Mouse (Mus musculus) T-helper 1 cell (primary cell): ENCODE data around the gene Tacr3.

Experiments
- in situ Hi-C: fragments of 300-600 bp; cut with MboI, MseI; formaldehyde crosslinking; loops from one replicate; pipeline ENCODE4 v1.15.1; 2025; ENCODE audit warnings: high pct_unique_total_duplicates

Tacr3 gene

DNA sequence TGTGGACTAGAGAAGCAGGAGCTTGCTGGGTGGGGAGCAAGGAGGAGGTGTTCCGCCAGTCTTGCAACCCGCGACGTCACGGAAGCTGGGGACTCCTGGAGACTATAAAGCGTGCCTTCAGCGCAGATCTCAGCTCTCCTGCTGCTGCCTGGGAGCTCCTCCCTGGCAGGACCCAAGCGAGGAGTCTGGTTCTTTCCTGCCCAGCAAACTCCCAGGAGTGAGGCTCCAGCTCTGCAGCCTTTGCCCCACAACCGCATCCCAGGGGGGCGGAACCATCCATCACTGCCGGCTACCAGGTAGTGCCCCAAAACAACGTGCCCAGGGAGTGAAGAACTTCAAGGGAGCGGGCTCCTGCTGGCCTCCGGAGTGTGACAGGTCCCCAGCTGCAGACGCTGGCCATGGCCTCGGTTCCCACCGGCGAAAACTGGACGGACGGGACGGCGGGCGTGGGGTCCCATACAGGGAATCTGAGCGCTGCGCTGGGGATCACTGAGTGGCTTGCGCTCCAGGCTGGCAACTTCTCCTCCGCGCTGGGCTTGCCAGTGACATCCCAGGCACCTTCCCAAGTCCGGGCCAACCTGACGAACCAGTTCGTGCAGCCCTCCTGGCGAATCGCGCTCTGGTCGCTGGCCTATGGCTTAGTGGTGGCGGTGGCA, at the start of gene Tacr3:
Gene Tacr3, plus strand, starts transcription at position 133 of the 656 bp plus-strand sequence.
- in situ Hi-C loops = no loop called here

DNA sequence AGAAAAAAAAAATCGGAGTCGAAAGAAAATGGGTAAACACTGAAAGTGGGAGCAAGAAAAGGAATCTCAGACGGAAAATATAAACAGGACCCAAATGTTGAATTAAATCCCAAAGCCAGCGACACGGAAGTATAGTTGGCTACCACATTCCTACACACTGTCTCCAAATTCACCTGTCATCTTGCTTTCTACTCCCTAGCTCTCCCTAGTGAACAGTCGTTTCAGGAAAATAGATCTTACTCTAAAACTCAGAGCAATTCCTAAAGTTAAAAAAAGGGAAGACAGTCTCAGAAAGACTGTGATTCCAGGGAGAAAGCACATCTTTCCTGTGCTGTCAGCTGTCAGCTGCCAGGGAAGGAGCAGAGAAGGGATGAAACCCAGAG, 324 bp upstream of the Tacr3 start:
- in situ Hi-C loops = no loop called here

DNA sequence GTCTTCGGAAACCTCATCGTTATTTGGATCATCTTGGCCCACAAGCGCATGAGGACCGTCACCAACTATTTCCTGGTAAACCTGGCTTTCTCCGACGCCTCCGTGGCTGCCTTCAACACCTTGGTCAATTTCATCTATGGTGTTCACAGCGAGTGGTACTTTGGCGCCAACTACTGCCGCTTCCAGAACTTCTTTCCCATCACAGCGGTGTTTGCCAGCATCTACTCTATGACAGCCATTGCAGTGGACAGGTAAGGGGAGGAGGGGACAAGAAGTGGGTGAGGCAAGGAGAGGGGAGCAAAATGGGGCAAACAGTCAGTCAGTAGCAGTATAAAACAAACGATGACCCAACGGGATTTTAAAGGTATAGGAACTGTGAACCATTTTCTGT, 719 bp downstream of the Tacr3 start:
- in situ Hi-C loops = no loop called here

DNA sequence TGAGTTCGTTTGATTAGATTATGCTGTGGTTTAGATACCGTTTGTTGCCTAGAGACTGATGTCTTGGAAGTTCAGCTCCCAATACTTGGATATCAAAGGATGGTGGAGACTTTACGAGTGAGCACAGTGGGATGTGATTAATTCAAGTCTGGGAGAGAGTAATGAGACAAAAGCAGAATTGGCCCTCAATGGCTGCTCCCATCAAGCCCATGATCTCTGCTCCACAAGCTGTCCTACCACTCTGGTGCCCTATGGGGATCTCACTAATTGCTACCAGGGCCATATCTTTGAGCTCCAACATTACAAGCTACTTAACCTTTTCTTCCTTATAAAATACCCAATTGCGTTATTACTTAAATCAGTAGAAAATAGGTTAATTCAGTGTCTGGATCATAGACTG, 22.5 kb downstream of the Tacr3 start:
- in situ Hi-C loops = no loop called here

DNA sequence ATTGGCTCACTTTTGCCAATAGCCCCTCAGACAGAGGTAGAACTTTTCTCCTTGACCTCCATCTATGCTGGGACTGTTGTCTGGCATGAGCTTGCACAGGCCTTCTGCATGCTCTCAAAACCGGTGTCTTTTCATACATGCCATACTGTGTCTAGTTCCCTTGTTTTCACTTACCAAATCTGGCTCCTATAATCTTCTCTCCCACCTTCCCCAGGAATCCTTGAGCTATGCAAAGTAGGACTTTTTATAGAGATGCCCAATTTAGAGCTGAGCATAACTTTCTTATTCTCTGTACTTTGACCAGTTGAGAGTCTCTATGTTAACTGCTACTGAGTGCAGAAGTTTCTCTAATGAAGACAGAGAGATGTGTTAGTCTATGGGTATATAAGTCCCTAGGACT, 48.9 kb downstream of the Tacr3 start:
- in situ Hi-C loops = no loop called here

DNA sequence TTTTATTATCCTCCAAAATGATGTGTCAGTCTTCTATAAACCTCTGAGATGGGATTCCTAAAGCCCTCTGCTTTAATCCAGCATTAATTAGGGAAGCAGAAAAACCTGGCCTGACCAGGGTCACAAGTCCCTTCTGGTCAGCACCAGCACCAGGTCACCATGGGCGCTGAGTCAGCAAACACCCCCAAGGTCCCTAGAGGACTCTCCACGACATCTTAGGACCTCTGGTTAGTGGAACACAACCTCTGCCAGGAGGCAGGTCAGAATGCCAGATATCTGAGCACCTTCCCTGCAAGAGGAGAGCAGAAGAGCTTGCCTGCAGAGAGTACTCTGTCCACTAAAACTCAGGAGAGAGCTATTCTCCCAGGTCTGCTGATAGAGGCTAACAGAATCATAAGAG, 67.0 kb downstream of the Tacr3 start:
- in situ Hi-C loops = no loop called here

DNA sequence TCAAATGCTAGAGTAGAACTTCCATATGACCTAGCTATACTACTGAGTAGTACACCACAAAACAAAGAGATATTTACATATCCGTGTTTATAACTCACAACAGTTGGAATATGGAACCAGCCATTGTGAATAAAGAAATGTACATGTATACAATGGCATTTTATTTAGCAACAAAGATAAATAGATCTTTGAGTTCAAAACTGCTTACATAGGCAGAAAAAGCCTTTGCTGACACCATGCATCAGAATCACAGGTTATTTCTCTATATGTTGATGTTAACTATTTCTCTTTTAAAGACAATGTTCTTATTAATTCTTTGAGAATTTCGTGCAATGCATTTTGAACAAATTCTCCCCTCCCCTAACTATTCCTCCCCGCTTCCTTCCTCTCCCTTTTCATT, 80.1 kb downstream of the Tacr3 start:
- in situ Hi-C loops = no loop called here

DNA sequence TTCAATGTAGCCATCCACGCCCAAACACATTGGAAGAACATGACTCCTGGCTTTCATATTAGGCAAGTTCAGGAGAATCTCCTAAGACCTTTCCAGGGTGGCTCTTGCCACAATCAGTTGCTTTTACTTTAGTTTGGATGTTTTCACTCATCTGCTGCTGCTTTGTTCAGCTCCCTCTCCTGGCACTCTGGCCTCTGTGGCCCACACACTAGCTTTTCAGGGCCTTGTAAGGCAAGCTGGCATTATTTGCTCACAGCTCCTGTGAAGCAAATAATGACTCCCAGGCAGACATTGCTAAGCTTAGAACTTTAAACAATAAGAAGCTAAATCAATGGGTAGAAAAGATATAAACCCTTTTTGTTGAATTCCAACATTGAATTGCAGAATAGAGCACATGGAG, 105.9 kb downstream of the Tacr3 start:
- in situ Hi-C loops = no loop called here

DNA sequence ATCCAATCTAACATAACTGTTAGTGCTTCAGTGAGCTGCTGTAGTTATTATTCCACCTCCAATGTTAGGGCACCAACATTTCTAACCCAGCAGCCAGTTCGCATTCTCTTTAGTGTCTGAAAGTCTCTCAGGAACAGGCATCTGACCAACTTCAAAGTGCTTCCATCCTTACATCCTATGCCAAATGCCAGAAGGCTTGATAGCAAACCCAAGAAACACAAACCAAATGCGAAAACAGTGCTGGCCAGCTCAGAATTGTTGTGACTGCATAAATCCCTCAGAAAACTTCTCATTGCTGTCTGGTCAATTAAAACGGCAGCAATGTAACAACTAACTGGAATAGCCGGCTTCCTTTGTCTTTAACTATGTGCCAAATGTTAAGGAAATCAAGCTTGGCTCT, 106.7 kb downstream of the Tacr3 start:
- in situ Hi-C loops = no loop called here

DNA sequence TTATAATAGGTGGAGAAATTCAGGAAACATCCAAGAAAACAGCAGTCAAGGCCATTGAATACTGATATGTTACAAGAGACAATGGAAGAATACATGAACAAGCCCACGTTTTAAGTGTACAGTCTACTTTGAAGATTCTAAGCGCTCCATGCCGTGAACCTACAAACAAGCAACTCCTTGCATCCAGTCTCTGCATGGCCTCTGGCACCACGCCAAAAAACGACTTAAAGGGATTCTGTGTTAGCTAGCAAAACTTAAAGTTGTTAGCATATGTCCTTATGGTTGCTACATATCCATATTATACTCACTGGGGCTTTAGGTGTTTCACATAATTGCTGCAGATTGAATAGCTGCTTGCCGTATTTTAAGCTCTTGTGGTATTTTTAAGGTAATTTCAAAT, 134.7 kb downstream of the Tacr3 start:
- in situ Hi-C loops = no loop called here

DNA sequence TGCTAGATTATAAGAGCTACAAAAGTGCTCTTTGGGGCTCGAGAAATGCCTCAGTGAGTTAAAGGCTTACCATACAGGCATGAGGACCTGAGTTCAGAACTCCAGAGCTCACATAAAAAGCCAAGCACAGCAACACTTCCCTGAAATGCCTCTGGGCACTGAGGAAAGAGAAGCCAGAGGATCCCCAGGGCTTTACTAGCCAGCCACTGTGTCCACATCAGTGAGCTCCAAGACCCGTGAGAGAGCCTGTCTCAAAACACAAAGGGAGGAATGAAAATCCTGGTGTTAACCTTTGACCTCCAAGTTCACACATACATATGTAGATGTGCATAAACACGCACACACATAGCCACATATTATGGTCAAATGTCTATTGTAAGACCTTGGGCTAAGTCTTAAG, 150.1 kb downstream of the Tacr3 start:
- in situ Hi-C loops = no loop called here

DNA sequence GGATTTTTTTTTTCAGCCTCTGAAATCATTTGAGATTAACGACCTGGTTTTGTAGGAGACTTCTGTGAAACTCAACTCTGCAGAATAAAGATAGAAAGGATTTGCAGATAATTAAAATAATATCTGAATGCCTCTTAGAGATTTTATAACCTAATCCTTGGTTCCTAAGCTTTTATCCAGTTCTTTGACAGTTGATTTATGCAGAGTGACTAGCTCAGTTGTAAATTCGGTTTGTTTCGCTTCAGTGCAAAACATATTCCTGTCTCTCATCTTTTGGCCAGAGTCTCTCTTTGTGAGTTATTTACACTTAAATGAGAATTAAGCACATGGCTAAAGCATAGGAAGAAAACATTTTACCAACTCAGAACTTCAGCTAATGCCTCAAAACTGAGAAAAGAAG, 151.3 kb downstream of the Tacr3 start:
- in situ Hi-C loops = no loop called here
